Comparison of ENCODE assay signal across 30 mouse cellular contexts in the genomic region with DNA sequence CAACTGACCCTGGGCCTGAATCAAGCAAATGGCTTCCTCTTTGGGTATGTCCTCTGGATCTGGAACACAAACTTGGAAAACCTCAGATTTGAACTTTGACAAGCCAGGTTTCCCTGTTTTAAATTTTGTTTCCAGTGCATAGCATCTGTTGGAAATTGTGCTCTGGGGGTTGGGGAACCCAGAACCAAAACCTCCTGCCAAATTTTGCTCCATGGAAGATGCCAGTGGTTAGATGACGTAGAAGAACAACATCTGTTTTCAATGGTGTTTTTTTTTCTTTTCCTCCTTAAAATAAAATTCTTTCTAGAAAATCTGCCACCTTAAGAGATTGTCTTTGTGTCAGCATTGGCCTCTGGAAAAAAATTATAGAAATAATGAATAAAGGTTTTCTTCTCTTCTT. TPM values are rescaled to one million over a fixed set of nuclear protein-coding genes. Genes with fewer than 3 reads are reported as not detected.
A peak's percentile ranks its signal among the peaks of the same experiment; 100 is the strongest.
DNase-seq lines count a peak whose midpoint lies in the region; ATAC-seq and TF ChIP-seq lines count a peak whose summit lies in the region.
"Had no signal": no experiment of that assay in that cellular context is flagged by ENCODE, and none has a peak within 500 bp of the region (broad histone marks: within the 10 kb centered on the region; RNA-seq: fewer than 3 reads in every experiment).

No protein-coding gene starts in this region.

- TF ChIP-seq CTCF in left cerebral cortex, adult 2 months (IDR thresholded peaks at IDR 0.05): no peak

- H3K9me3 ChIP-seq in lung, embryonic 15.5 days: no peaks in the 10 kb centered on the region
- 0 out of 2 replicates have a peak, but pooled peaks cover 5% of the 10 kb centered on the region for H3K9me3 ChIP-seq in embryonic facial prominence, embryonic 13.5 days
- H3K9me3 ChIP-seq: forebrain, embryonic 15.5 days; heart, embryonic 10.5 days; heart, embryonic 13.5 days; hindbrain, embryonic 10.5 days; intestine, embryonic 15.5 days had no signal

- WGBS in lung, embryonic 15.5 days: 48% methylated on average over 1 of the region's 1 CpGs
- 29% methylated on average over 1 of the region's 1 CpGs for WGBS in embryonic facial prominence, embryonic 13.5 days

- intact Hi-C loops in left cerebral cortex, adult 2 months (cut with DNase I): no loop called here

- H3K27ac ChIP-seq in lung, embryonic 15.5 days: peak overlapping the region; percentile 63
- H3K27ac ChIP-seq in embryonic facial prominence, embryonic 13.5 days: peak overlapping the region; percentile 78
- no peak overlapping the region for H3K27ac ChIP-seq in left cerebral cortex, adult 2 months
- H3K27ac ChIP-seq: forebrain, embryonic 12.5 days; forebrain, embryonic 15.5 days; heart, adult 2 months; heart, embryonic 10.5 days; heart, embryonic 13.5 days; hindbrain, embryonic 10.5 days; hindbrain, embryonic 13.5 days; intestine, embryonic 15.5 days had no signal

- H3K4me1 ChIP-seq in lung, embryonic 15.5 days: peaks cover 17% of the 10 kb centered on the region
- H3K4me1 ChIP-seq in embryonic facial prominence, embryonic 13.5 days: peaks cover 26% of the 10 kb centered on the region
- H3K4me1 ChIP-seq: forebrain, embryonic 12.5 days; forebrain, embryonic 15.5 days; hindbrain, embryonic 10.5 days; hindbrain, embryonic 13.5 days; intestine, embryonic 15.5 days had no signal

- no peak overlapping the region for H3K4me2 ChIP-seq in lung, embryonic 15.5 days
- no peak overlapping the region for H3K4me2 ChIP-seq in embryonic facial prominence, embryonic 13.5 days
- H3K4me2 ChIP-seq: embryonic facial prominence, embryonic 12.5 days; forebrain, embryonic 12.5 days; forebrain, embryonic 15.5 days; heart, embryonic 13.5 days; hindbrain, embryonic 13.5 days; intestine, embryonic 15.5 days had no signal

- no peak overlapping the region for H3K4me3 ChIP-seq in lung, embryonic 15.5 days
- H3K4me3 ChIP-seq in embryonic facial prominence, embryonic 13.5 days: no peak overlapping the region
- H3K4me3 ChIP-seq in left cerebral cortex, adult 2 months: no peak overlapping the region
- H3K4me3 ChIP-seq: embryonic facial prominence, embryonic 12.5 days; forebrain, embryonic 12.5 days; forebrain, embryonic 15.5 days; heart, adult 2 months; heart, embryonic 10.5 days; heart, embryonic 13.5 days; hindbrain, embryonic 10.5 days; hindbrain, embryonic 13.5 days; intestine, embryonic 15.5 days had no signal

- no peak overlapping the region for H3K9ac ChIP-seq in lung, embryonic 15.5 days
- no peak overlapping the region for H3K9ac ChIP-seq in embryonic facial prominence, embryonic 13.5 days
- H3K9ac ChIP-seq: embryonic facial prominence, embryonic 12.5 days; forebrain, embryonic 12.5 days; forebrain, embryonic 15.5 days; heart, embryonic 13.5 days; hindbrain, embryonic 13.5 days; intestine, embryonic 15.5 days had no signal

- no peaks in the 10 kb centered on the region for H3K27me3 ChIP-seq in lung, embryonic 15.5 days
- no peaks in the 10 kb centered on the region for H3K27me3 ChIP-seq in embryonic facial prominence, embryonic 13.5 days
- H3K27me3 ChIP-seq: CH12.LX; embryonic facial prominence, embryonic 12.5 days; forebrain, embryonic 12.5 days; forebrain, embryonic 15.5 days; heart, embryonic 13.5 days; hindbrain, embryonic 13.5 days; intestine, embryonic 15.5 days had no signal

- no peak for ATAC-seq in lung, embryonic 15.5 days (ENCODE audit: borderline replicate concordance, extremely low read depth, low FRiP score, low TSS enrichment)
- ATAC-seq in embryonic facial prominence, embryonic 13.5 days (ENCODE audit: insufficient number of reproducible peaks, insufficient read depth, low FRiP score, low TSS enrichment, low read depth): no peak
- ATAC-seq: forebrain, embryonic 15.5 days; hindbrain, embryonic 16.5 days; intestine, embryonic 15.5 days had no signal

- no peaks in the 10 kb centered on the region for H3K36me3 ChIP-seq in lung, embryonic 15.5 days
- no peaks in the 10 kb centered on the region for H3K36me3 ChIP-seq in embryonic facial prominence, embryonic 13.5 days
- H3K36me3 ChIP-seq: embryonic facial prominence, embryonic 12.5 days; forebrain, embryonic 12.5 days; forebrain, embryonic 15.5 days; heart, embryonic 10.5 days; heart, embryonic 13.5 days; hindbrain, embryonic 10.5 days; hindbrain, embryonic 13.5 days; intestine, embryonic 15.5 days had no signal

- no peak for DNase-seq in lung, postnatal 36 days
- DNase-seq in 3134 (ENCODE audit: extremely low read depth, insufficient read length, low spot score): peak; percentile 37
- peak; percentile 93 for DNase-seq in 3T3-L1 (ENCODE audit: low read depth, low spot score)
- DNase-seq in left cerebral cortex, adult 2 months (ENCODE audit: extremely low spot score in 1 of 2, low spot score in 2 of 2): no peak
- DNase-seq in frontal cortex, postnatal 36 days (ENCODE audit: low spot score in 2 of 2): no peak
- DNase-seq in layer of hippocampus, adult 8-10 months (ENCODE audit: low spot score in 2 of 2): no peak
- DNase-seq: adrenal gland, adult 8-10 months; adrenal gland, postnatal 25 days; B cell, adult 2 months; cerebellum, adult 11-12 months; cerebellum, adult 8-10 months; cerebellum, postnatal 10 days; cerebellum, postnatal 36 days; embryo, embryonic 11 days; gastrocnemius, postnatal 10 days; gastrocnemius, postnatal 36 days; heart, adult 2 months had no signal

RNA-seq across cellular contexts. Expression of gene Socs2, which starts 31.9 kb away (rescaled TPM):
- 121 and 124 TPM in 2 replicates for polyA plus RNA-seq in lung, embryonic 15.5 days (2015; fragmentation: Nextera tagmentation; extraction: Ambion mirVana)
- polyA plus RNA-seq in embryonic facial prominence, embryonic 13.5 days (2015; fragmentation: Nextera tagmentation; extraction: Ambion mirVana): 56.2 and 69.9 TPM in 2 replicates
- total RNA-seq in left cerebral cortex, adult 2 months (2021): 10 to 100 TPM; 26.4 to 33.7 TPM
- 10 to 100 TPM; 32.4 to 40.8 (median 38.9) TPM for total RNA-seq in layer of hippocampus, adult 8-10 months (2022)
- total RNA-seq: granulocyte monocyte progenitor cell, adult 5-6 weeks had no signal

Comparison
In these comparisons a context has a peak if more than half of its experiments do, and no peak if none do; other contexts are left out.
1. DNase-seq: peak in 3134 (single experiment) and 3T3-L1 (single experiment); none in lung, postnatal 36 days (single experiment), left cerebral cortex, adult 2 months (0 of 2), frontal cortex, postnatal 36 days (0 of 2) and layer of hippocampus, adult 8-10 months (0 of 2).